Mouse (Mus musculus): Measurements from ENCODE around the gene Cdyl2. TPM values are rescaled to one million over a fixed set of nuclear protein-coding genes. Genes with fewer than 3 reads are reported as not detected.

Cdyl2 gene
- polyA plus RNA-seq, 1 experiment, result 4.6 TPM

DNA sequence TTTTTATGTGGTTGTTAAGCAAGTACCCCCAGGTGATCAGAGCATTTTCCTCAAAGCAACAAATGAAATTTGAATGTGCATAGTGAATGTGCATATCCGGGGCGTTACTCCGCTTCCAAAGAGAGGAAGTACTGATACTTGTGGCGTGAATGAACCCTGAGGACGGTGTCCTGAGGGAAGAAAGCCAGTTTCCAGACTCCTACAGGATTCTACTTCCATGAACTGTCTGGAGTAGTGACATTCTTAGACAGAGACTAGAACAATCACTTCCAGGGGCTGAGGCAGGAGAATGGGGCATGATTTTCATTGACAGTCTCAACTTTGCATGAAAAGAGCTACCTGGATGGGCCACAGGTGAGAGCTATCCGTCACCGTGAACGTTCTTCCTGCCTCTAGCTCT, 59.3 kb downstream of the Cdyl2 start:
- Histone ChIP-seq H3K27ac (ENCODE audit: insufficient read depth, low read length) (no peak overlapping the region), H3K4me1 (ENCODE audit: control insufficient read depth, insufficient read depth, insufficient read length) (peaks cover 11% of the 10 kb centered on the region; the same call in 1 of the 2 replicates), H3K36me3 (ENCODE audit: control insufficient read depth, insufficient read depth, low read length) (no peaks in the 10 kb centered on the region), H3K4me3 (ENCODE audit: extremely low read depth, insufficient read depth, insufficient read length) (no peak overlapping the region), H3K27me3 (ENCODE audit: control insufficient read depth, insufficient read depth, low read length) (no peaks in the 10 kb centered on the region)
- WGBS, result 87% methylated on average over 8 of the region's 8 CpGs
- DNase-seq (ENCODE audit: low read depth in 1 of 2, low spot score in 2 of 2), result no peak
- TF ChIP-seq CTCF (IDR thresholded peaks at IDR 0.05; ENCODE audit: extremely low read depth, insufficient read depth, insufficient read length, insufficient replicate concordance) (no peak), POLR2A (IDR thresholded peaks at IDR 0.05; ENCODE audit: low read depth, low read length) (no peak)

DNA sequence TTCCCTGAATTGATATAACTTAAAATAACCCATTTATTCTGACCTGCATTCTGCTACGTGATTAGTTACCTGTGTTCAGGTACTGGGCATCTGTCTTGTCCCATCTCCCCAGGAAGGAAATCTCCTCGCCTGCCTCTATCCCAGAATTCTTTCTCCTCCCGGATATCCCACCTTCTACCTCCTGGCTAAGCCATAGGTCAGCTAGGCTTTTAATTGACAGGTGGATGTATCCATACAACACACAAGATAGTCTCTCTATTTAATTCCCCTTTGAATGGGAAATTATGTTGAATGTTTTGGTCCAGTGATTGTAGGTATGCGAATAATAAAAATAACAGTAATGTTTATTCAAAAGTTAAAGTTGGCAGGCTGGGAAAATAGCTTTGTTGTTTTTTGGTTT, 59.7 kb downstream of the Cdyl2 start:
- no peak for DNase-seq (ENCODE audit: low read depth in 1 of 2, low spot score in 2 of 2)
- Histone ChIP-seq H3K36me3 (ENCODE audit: control insufficient read depth, insufficient read depth, low read length) (no peaks in the 10 kb centered on the region), H3K4me1 (ENCODE audit: control insufficient read depth, insufficient read depth, insufficient read length) (peaks cover 11% of the 10 kb centered on the region; the same call in 1 of the 2 replicates), H3K4me3 (ENCODE audit: extremely low read depth, insufficient read depth, insufficient read length) (no peak overlapping the region), H3K27ac (ENCODE audit: insufficient read depth, low read length) (no peak overlapping the region), H3K27me3 (ENCODE audit: control insufficient read depth, insufficient read depth, low read length) (no peaks in the 10 kb centered on the region)
- TF ChIP-seq POLR2A (IDR thresholded peaks at IDR 0.05; ENCODE audit: low read depth, low read length) (no peak), CTCF (IDR thresholded peaks at IDR 0.05; ENCODE audit: extremely low read depth, insufficient read depth, insufficient read length, insufficient replicate concordance) (no peak)
- 89% methylated on average over 4 of the region's 4 CpGs for WGBS

DNA sequence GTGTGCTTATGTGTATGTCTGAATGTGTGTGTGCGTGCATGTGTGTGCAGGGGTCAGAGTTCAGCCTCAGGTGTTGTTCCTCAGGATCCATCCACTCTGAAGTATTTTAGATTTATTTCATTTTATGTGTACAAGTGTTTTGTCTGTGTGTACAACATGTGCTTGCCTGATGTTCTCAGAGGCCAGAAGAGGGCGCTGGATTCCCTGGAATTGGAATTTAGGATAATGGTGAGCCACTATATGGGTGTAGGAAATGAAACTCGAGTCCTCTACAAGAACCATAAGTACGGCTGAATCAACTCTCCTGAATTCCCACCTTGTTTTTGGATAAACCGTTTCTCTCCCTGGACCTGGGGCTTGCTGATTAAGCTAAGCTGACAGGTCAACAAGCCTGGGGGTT, 61.2 kb downstream of the Cdyl2 start:
- 73% methylated on average over 5 of the region's 5 CpGs for WGBS
- H3K36me3 ChIP-seq (ENCODE audit: control insufficient read depth, insufficient read depth, low read length), result no peaks in the 10 kb centered on the region
- no peak overlapping the region for H3K27ac ChIP-seq (ENCODE audit: insufficient read depth, low read length)
- H3K4me3 ChIP-seq (ENCODE audit: extremely low read depth, insufficient read depth, insufficient read length), result no peak overlapping the region
- DNase-seq (ENCODE audit: low read depth in 1 of 2, low spot score in 2 of 2), result no peak
- TF ChIP-seq CTCF (IDR thresholded peaks at IDR 0.05; ENCODE audit: extremely low read depth, insufficient read depth, insufficient read length, insufficient replicate concordance) (no peak), POLR2A (IDR thresholded peaks at IDR 0.05; ENCODE audit: low read depth, low read length) (no peak)
- H3K4me1 ChIP-seq (ENCODE audit: control insufficient read depth, insufficient read depth, insufficient read length), result peaks cover 11% of the 10 kb centered on the region; the same call in 1 of the 2 replicates
- H3K27me3 ChIP-seq (ENCODE audit: control insufficient read depth, insufficient read depth, low read length), result no peaks in the 10 kb centered on the region

DNA sequence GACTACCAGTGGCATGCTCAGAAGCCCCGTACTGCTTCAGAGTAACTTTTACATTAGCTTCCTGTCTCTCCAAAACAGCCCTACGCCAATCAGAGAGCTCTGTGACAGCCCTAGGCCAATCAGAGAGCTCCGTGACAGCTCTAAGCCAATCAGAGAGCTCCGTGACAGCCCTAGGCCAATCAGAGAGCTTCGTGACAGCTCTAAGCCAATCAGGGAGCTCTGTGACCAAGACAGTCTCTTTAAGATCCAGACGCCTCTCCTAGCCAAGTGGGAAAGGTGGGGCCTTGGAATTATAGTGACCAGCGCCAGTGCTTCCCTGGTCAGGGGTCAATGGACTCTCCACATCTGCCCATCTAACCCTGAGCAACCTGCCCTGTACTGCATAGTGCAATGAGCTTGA, 62.2 kb downstream of the Cdyl2 start:
- Histone ChIP-seq H3K27me3 (ENCODE audit: control insufficient read depth, insufficient read depth, low read length) (no peaks in the 10 kb centered on the region), H3K36me3 (ENCODE audit: control insufficient read depth, insufficient read depth, low read length) (no peaks in the 10 kb centered on the region), H3K4me1 (ENCODE audit: control insufficient read depth, insufficient read depth, insufficient read length) (peaks cover 11% of the 10 kb centered on the region; the same call in 1 of the 2 replicates), H3K4me3 (ENCODE audit: extremely low read depth, insufficient read depth, insufficient read length) (no peak overlapping the region), H3K27ac (ENCODE audit: insufficient read depth, low read length) (no peak overlapping the region)
- 95% methylated on average over 7 of the region's 7 CpGs for whole genome bisulfite sequencing
- DNase-seq (ENCODE audit: low read depth in 1 of 2, low spot score in 2 of 2), result no peak
- TF ChIP-seq POLR2A (IDR thresholded peaks at IDR 0.05; ENCODE audit: low read depth, low read length) (no peak), CTCF (IDR thresholded peaks at IDR 0.05; ENCODE audit: extremely low read depth, insufficient read depth, insufficient read length, insufficient replicate concordance) (no peak)

DNA sequence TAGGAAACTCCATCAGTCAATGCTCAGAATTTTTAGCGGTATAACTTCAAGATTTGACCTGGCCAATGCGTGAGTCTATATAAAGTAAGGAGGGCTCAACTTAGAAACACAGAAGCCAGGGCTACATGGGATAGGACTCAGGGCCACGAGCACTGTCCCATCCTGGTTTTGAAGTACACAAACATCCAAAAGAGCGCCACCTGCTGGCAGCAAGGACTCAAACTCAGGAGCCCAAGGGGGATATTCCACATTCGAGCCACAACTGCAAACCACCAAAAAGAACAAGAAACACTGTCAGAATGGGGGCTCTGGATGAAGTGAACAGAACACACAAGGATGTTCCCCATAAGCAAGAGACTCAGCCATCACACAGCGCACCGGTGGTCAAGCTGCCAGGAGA, 63.8 kb downstream of the Cdyl2 start:
- Histone ChIP-seq H3K27ac (ENCODE audit: insufficient read depth, low read length) (no peak overlapping the region), H3K36me3 (ENCODE audit: control insufficient read depth, insufficient read depth, low read length) (no peaks in the 10 kb centered on the region), H3K27me3 (ENCODE audit: control insufficient read depth, insufficient read depth, low read length) (no peaks in the 10 kb centered on the region), H3K4me1 (ENCODE audit: control insufficient read depth, insufficient read depth, insufficient read length) (peaks cover 3% of the 10 kb centered on the region; the same call in 1 of the 2 replicates), H3K4me3 (ENCODE audit: extremely low read depth, insufficient read depth, insufficient read length) (no peak overlapping the region)
- TF ChIP-seq CTCF (IDR thresholded peaks at IDR 0.05; ENCODE audit: extremely low read depth, insufficient read depth, insufficient read length, insufficient replicate concordance), result no peak
- TF ChIP-seq POLR2A (IDR thresholded peaks at IDR 0.05; ENCODE audit: low read depth, low read length), result no peak
- no peak for DNase-seq (ENCODE audit: low read depth in 1 of 2, low spot score in 2 of 2)
- WGBS, result 96% methylated on average over 7 of the region's 7 CpGs

DNA sequence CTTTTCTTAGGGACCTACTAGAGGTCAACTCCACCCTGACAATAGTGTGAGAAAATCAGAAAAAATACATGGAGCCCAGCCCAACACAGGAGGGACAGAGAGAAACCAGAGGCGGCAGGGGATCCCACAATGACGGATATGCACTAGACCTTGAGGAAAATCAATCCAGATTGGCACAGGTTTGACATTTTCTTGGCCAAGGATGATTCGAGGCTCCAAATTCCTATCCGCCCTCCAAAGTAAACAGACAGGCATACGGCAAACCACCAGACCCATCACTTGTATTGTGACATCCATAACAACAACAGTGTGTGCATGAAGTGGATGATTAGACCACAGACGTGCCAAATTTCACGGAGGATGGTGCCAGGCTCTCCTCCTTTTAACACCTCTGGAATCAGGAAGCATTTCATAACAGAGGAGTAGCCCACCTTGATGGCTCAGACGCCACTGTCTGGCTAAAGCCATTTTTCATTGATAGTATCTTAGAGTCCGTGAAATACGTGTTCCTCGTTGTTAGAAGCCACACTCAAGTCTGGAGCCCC, 65.9 kb downstream of the Cdyl2 start:
- no peak overlapping the region for H3K27ac ChIP-seq (ENCODE audit: insufficient read depth, low read length)
- WGBS, result 95% methylated on average over 11 of the region's 11 CpGs

DNA sequence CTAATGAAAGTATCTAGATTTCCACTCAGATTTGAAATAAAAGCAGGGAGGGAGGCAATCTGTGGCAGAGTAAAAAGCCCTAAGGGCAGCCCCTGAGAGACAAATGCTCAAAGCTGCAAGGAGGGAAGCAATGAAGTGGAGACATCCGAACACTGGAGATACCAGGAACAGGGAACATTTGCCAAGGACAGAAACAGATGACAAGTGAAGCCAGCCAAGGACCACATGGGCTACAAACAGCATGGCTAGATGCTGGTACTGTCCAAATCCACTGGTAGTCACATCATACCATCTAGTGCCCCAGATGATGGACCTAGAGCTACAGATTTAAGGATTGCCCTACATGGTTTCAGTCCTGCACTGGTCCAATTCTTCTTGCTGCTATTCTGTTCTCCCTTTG, 71.3 kb downstream of the Cdyl2 start:
- Histone ChIP-seq H3K4me3 (ENCODE audit: extremely low read depth, insufficient read depth, insufficient read length) (no peak overlapping the region), H3K27ac (ENCODE audit: insufficient read depth, low read length) (no peak overlapping the region), H3K4me1 (ENCODE audit: control insufficient read depth, insufficient read depth, insufficient read length) (no peaks in the 10 kb centered on the region), H3K36me3 (ENCODE audit: control insufficient read depth, insufficient read depth, low read length) (no peaks in the 10 kb centered on the region), H3K27me3 (ENCODE audit: control insufficient read depth, insufficient read depth, low read length) (no peaks in the 10 kb centered on the region)
- TF ChIP-seq CTCF (IDR thresholded peaks at IDR 0.05; ENCODE audit: extremely low read depth, insufficient read depth, insufficient read length, insufficient replicate concordance) (no peak), POLR2A (IDR thresholded peaks at IDR 0.05; ENCODE audit: low read depth, low read length) (no peak)
- WGBS, result 91% methylated on average over 1 of the region's 1 CpGs
- DNase-seq (ENCODE audit: low read depth in 1 of 2, low spot score in 2 of 2), result no peak

More for the DNA sequence above, 65.9 kb downstream of the Cdyl2 start:
- Histone ChIP-seq H3K36me3 (ENCODE audit: control insufficient read depth, insufficient read depth, low read length) (no peaks in the 10 kb centered on the region), H3K4me3 (ENCODE audit: extremely low read depth, insufficient read depth, insufficient read length) (no peak overlapping the region), H3K27me3 (ENCODE audit: control insufficient read depth, insufficient read depth, low read length) (no peaks in the 10 kb centered on the region), H3K4me1 (ENCODE audit: control insufficient read depth, insufficient read depth, insufficient read length) (no peaks in the 10 kb centered on the region)
- DNase-seq (ENCODE audit: low read depth in 1 of 2, low spot score in 2 of 2), result no peak
- no peak for TF ChIP-seq CTCF (IDR thresholded peaks at IDR 0.05; ENCODE audit: extremely low read depth, insufficient read depth, insufficient read length, insufficient replicate concordance)
- TF ChIP-seq POLR2A (IDR thresholded peaks at IDR 0.05; ENCODE audit: low read depth, low read length), result no peak
